ENCODE assay signal across 11 mouse cellular contexts in the genomic region with DNA sequence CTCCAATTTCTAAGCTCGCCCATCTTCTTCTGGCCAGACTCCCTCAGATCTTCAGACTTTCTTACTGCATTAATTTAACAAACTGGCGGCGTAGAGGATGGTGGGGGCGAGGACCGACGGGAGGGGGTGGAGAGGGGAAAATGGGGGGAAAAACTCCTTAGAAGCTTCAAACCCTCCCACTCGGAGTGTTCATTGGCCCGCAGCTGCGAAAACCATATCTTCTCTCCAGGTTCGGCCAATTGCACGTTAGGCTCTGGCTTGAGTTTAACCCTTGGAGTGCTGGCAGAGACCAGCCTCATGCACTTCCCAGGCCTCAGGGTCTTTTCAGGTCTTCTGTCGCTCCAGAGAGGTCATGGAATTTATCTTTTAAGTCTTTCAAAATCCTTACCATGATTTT. TPM values are rescaled to one million over a fixed set of nuclear protein-coding genes. Genes with fewer than 3 reads are reported as not detected.
DNase-seq lines count a peak whose midpoint lies in the region; ATAC-seq lines count a peak whose summit lies in the region.
"Had no signal": no experiment of that assay in that cellular context is flagged by ENCODE, and none has a peak within 500 bp of the region (broad histone marks: within the 10 kb centered on the region; RNA-seq: fewer than 3 reads in every experiment).

No protein-coding gene starts in this region.

- DNase-seq in frontal cortex, postnatal 36 days (ENCODE audit: low spot score in 2 of 2), result no peak
- peak; percentile 38 for DNase-seq in embryo, embryonic 11.5 days (ENCODE audit: low read depth, low spot score)
- DNase-seq in hindbrain, embryonic 14.5 days (ENCODE audit: low spot score), result peak; percentile 73
- no peak for DNase-seq in lung, postnatal 36 days
- DNase-seq in MN1 (ENCODE audit: low spot score), result no peak
- DNase-seq in lung, adult 18-20 months, result no peak
- DNase-seq: layer of hippocampus, adult 9-11 months had no signal

- WGBS in hindbrain, embryonic 14.5 days, result 0% methylated on average over 12 of the region's 12 CpGs
- 1% methylated on average over 12 of the region's 12 CpGs for WGBS in neural tube, embryonic 13.5 days

- no peaks in the 10 kb centered on the region for H3K9me3 ChIP-seq in hindbrain, embryonic 14.5 days (ENCODE audit: control insufficient read depth, low read length)
- no peaks in the 10 kb centered on the region for H3K9me3 ChIP-seq in neural tube, embryonic 13.5 days
- H3K9me3 ChIP-seq: liver, embryonic 13.5 days; stomach, embryonic 15.5 days had no signal

- H3K27me3 ChIP-seq in hindbrain, embryonic 14.5 days (ENCODE audit: control insufficient read depth, insufficient read depth, low read length), result no peaks in the 10 kb centered on the region
- H3K27me3 ChIP-seq in neural tube, embryonic 13.5 days, result no peaks in the 10 kb centered on the region

- H3K36me3 ChIP-seq in hindbrain, embryonic 14.5 days (replicated peaks; ENCODE audit: control insufficient read depth, insufficient read depth), result no peaks in the 10 kb centered on the region
- H3K36me3 ChIP-seq in neural tube, embryonic 13.5 days, result no peaks in the 10 kb centered on the region
- H3K36me3 ChIP-seq: liver, embryonic 13.5 days; stomach, embryonic 15.5 days had no signal

- peak overlapping the region; percentile 53 for H3K4me2 ChIP-seq in hindbrain, embryonic 14.5 days (replicated peaks)
- peak overlapping the region; percentile 69 for H3K4me2 ChIP-seq in neural tube, embryonic 13.5 days
- H3K4me2 ChIP-seq: liver, embryonic 13.5 days; stomach, embryonic 15.5 days had no signal

- H3K4me3 ChIP-seq in hindbrain, embryonic 14.5 days (replicated peaks; ENCODE audit: low read length), result peak overlapping the region; percentile 42
- peak overlapping the region; percentile 71 for H3K4me3 ChIP-seq in neural tube, embryonic 13.5 days
- H3K4me3 ChIP-seq: liver, embryonic 13.5 days; stomach, embryonic 15.5 days had no signal

- peak overlapping the region; percentile 58 for H3K9ac ChIP-seq in hindbrain, embryonic 14.5 days
- H3K9ac ChIP-seq in neural tube, embryonic 13.5 days, result peak overlapping the region; percentile 87
- H3K9ac ChIP-seq: liver, embryonic 13.5 days; stomach, embryonic 15.5 days had no signal

- H3K27ac ChIP-seq in hindbrain, embryonic 14.5 days, result peak overlapping the region; percentile 76
- peak overlapping the region; percentile 86 for H3K27ac ChIP-seq in neural tube, embryonic 13.5 days (replicated peaks)
- H3K27ac ChIP-seq: liver, embryonic 13.5 days; stomach, embryonic 15.5 days had no signal

- peak; percentile 71; the same call in 1 of the 2 replicates for ATAC-seq in frontal cortex, adult (ENCODE audit: low TSS enrichment)
- ATAC-seq in hindbrain, embryonic 14.5 days (ENCODE audit: low FRiP score), result peak; percentile 68
- ATAC-seq in neural tube, embryonic 13.5 days (ENCODE audit: low read depth), result peak; percentile 38

- H3K4me1 ChIP-seq in hindbrain, embryonic 14.5 days (replicated peaks; ENCODE audit: control insufficient read depth, insufficient read depth, low read length), result peaks cover 12% of the 10 kb centered on the region; the same call in 1 of the 2 replicates
- H3K4me1 ChIP-seq in neural tube, embryonic 13.5 days (replicated peaks), result peaks cover 44% of the 10 kb centered on the region
- H3K4me1 ChIP-seq: liver, embryonic 13.5 days; stomach, embryonic 15.5 days had no signal

RNA-seq across cellular contexts. Expression of gene Glra1, which starts 0.5 kb away (rescaled TPM):
- 1.7 and 2.5 TPM in 2 replicates for polyA plus RNA-seq in hindbrain, embryonic 14.5 days (2014; fragmentation: Nextera tagmentation; extraction: Ambion mirVana)
- 2.7 and 3.1 TPM in 2 replicates for polyA plus RNA-seq in neural tube, embryonic 13.5 days (2015; fragmentation: Nextera tagmentation; extraction: Ambion mirVana)
- polyA plus RNA-seq: liver, embryonic 13.5 days; stomach, embryonic 15.5 days had no signal

Comparison
In these comparisons a context has a peak if more than half of its experiments do, and no peak if none do; other contexts are left out.
1. DNase-seq: peak in embryo, embryonic 11.5 days (single experiment) and hindbrain, embryonic 14.5 days (single experiment); none in frontal cortex, postnatal 36 days (0 of 2), lung, postnatal 36 days (single experiment), MN1 (single experiment) and lung, adult 18-20 months (0 of 2).
2. Peak in every context shown above with its lines, with median percentiles within 50 percentile points of each other: ATAC-seq.